Mouse (Mus musculus) mouse embryonic stem cell (cell line): Measurements from ENCODE around the gene Dclk3.

Source experiments
- in situ Hi-C, 2 experiments: fragments of 300-500 bp; cut with MboI; formaldehyde crosslinking; loops; 1 replicate in 1 of 2; 3 replicates in 1 of 2; pipeline ENCODE4 v1.14.3; 2019 to 2020; ENCODE audit warnings: low sequenced_read_pairs in 2 of 2, low pct_unique_long_range_greater_than_20kb in 1 of 2, mixed read lengths in 1 of 2; ENCODE audit not compliant: unreplicated experiment in 1 of 2

Dclk3 gene

DNA sequence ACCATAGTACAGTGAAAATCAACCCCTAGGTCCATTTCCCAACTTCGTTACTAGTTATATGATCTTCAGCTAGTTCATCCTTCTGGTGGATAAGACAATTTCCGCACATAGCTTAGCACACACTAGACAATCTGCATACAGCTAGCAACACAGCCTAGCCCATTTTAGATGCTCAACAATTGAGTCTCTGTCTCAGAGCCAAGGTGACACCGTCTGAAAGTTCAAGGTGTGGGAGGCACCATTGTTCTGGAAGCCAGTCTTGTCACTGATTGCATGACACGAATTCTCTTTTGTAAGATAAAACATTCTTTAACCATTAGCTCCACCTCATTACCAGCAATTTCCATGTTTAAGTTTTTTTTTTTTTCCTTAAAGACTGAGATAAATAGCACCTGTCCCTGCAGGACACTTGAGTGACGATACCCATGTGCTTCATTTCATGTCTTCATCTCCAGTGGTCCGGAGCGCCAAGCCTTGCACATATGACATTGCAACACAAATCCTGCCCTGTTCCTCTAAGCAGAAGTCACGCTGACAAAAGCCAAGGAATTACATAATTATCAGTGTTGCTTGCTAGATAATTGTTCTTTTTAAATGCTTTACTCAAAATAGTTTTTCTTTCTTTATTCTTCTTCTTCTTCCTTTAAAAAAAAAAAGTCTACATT is 10.1 kb upstream of the Dclk3 start:
- in situ Hi-C loops = no loop called here

DNA sequence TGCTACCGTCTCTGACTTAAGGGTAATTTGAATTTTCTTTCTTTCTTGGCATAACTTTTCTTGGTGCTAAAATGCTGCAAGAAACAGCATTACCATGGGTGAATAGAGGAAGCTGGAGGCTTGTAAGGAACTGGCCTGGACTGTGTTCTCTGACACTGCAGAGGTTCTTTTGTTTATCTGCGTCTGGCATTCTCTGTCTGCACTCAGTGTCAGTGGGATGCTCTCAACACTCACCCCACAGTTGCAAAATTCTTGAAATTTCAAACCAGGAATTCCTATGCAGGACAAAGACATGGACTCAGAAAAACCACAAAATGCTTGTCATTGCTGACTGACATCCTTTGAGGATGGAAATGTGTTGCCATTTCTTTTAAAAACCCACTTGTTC is 9.5 kb upstream of the Dclk3 start:
- in situ Hi-C loops = no loop called here

DNA sequence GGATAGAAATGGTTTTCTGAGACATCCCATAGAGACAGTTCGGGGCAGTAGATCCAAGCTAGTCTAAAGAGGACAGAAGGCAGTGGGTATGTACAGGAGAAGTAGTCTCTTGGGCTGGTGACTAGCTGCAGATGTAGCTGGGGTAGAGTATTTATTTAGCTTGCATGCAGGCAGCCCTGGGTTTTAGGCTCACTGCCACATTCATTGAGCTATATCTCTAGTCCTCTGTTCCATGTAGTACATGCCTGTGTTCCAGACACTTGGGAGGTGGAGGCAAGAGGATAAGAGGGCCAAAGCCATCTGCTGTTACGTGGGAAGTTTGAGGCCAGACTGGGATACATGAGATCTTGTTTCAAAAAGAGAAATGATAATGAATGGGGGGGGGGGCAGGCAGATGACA is 3.5 kb upstream of the Dclk3 start:
- in situ Hi-C loops = no loop called here

DNA sequence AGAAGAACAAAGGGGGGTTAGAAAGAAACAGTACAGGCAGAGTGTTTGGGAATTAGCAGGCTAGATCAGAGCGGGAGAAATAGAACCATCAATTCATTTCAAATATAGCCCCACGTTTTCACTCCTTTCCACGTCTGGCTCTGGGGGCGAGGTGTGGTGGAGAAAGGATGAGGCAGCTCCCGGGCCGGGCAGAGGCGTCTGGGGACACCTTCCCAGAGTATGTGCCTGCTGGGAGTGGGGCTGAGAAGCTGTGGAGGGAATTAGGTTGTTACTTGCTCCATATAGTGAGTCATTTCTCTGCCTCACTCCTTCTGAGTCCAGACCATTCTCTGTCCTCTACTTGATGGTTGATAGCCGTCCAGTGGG is 938 bp downstream of the Dclk3 start:
- in situ Hi-C loops = no loop called here

DNA sequence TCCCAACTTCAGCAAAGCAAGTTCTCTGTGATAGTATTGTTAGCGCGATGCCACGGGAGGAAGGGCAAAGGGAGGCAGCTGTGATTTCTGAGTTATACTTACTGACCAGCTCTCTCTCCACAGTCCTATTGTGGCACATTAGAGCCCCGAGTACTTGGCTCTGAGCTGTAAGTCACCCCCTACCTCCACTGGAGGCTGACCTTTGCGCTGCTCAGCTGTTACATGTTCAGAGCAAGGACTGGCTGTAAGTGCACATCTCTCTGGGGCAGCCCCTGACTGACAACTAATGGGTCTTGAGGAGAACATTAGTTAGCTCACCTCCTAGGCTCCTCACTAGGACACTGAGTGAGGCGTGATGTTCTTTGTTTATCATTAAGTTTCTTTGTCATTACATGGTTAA is 1.6 kb downstream of the Dclk3 start:
- in situ Hi-C loops = no loop called here

DNA sequence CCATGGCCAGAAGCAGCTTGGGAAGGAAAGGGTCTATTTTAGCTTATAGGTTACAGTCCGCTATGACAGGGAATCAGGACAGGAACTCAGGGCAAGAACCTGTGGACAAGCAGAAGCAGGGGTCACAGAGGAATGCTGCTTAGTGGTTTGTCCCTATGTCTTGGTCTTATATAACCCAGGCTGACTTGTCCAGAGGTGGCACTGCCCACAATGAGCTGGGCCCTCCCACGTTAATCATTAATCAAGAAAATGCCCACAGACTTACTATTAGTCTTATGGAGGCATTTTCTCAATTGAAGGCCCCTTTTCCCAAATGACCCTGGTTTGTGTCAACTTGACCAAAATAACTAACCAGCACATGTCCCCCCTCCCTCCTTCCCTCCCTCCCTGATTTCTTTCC is 2.3 kb downstream of the Dclk3 start:
- in situ Hi-C loops = no loop called here

DNA sequence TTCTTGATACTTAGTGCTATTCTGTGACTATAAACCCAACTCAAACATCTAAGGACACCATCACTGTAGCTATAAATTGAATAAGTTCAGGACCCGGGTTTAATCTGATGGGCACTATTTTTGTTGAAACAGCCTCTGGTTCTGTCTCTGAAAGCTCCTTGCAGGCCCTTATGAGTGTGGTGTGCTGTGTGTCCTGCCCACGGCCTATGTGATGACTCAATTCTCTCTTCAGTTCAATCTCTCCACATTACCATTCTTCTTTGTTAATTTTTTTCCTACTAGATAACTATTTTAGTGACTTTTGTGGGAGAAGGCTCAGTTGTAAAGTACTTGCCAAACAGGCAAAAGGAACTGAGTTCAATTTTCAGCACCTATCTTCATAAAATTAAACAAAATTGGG is 7.3 kb downstream of the Dclk3 start:
- in situ Hi-C loops = no loop called here

DNA sequence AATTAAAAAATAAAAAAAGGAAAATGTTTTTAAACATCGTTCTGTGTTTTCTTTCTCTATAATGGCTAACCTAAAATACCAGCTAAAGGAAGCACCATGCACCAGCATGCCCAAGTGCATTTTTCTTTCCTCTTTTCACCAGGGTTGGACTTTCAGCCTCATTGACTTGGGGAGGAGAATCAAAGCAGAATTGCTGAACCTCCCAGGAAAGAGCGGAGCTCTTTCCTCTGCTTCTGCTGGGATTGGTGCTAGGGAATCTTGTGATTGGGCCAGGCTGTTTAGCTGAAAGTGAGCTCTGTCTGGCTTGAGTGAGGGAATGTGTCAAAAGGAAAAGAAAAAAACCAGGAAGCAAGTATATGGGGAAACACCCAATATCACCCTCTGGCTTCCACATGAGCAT is 10.1 kb downstream of the Dclk3 start:
- in situ Hi-C loops = no loop called here

DNA sequence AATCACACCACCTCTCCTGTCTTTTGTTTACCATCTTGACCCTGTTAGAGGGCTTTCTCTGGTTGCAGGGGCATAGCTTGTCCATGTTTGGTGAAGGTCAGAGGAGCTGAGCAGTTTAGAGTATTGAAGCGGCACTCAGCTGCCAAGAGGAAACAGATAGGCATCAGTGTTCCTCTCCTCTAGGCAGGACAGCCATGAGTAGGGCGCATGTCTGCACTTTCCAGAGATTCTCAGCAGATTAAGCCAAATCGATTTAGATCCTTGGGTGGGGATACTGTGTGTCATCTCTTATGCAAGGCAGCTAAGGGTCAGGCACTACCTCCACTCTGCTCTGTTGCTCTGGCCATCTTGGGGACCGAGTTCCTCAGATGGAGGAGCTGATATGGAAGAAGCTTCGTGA is 11.0 kb downstream of the Dclk3 start:
- in situ Hi-C loops = no loop called here

DNA sequence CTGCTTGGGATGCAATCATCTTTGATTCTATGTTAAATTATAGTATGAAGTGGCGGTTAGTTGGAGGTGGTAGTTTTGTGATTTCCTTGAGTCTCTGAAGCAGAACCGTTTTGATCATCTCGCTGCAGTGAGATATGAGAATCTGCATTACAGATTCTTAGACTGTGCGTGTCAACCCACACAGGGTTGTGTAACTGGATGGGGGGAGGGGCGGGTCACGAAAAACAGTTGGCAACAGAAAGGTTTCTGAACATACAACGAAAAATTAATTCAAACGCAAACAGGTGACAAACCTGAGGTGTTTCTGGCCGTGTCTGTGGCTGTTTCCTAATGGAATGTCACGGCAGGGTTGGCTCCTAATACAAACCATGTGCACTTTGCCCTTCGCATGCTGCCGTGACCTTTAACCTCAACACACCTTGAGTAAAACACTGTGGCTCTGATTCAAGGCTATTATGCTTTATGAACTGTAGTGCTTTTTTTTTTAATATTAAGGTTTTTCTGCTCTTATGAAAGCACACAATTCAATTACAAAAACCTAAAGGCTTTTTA is 12.0 kb downstream of the Dclk3 start:
- in situ Hi-C loops = no loop called here

DNA sequence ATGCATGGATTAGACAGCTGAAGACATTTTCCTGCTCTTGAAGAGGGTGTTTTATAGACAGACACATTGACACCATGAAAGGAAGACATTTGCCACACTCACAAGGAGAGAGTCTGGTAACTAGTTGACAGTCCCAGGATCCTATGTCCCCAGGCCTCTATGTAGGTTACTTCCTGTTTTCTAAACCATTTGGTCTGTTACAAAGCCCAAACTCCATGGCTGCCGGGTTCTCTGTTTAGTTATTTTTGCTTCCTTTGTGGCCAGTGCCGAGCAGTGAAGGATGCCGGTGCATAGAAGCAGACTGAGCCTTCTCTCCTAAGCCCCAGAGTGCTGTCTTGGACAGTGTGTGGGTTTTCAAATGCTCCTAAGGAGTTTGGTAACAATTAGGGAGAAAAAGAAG is 15.0 kb downstream of the Dclk3 start:
- in situ Hi-C loops = no loop called here

DNA sequence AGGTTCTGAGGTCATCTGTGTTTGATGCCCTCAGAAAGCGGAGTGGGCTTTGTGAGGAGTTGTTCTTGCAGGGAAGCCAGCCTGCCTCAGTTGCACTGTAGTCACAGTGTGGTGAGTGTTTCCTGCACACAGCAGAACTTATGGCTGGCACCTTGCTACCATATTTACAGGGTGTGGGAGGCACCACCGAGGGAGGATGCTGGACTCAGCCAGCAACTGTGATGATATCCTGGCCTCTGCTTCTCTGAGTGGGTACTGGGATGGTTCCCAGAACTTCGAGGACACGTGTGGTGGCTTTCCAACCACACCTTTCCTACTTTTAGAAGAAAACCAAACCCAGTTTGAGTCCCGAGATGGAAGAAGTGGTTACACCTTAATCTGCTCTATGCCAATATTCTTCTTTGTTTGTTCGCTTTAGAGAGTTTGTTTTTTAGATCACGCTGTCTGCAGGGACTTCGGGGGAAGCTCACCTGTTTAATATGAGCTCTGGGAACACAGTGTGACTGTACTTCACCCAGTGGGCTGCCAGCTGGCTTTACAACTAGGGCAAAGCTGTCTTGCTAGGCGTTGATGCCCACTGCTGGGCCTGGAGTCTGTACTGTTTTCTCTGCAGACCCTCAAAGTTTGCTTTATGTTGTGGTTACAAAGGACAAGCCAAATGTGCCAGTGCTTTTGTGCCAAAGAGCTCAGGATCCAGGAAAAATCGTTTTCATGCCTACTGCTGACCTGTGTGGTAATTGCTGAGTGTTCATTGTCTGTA is 18.5 kb downstream of the Dclk3 start:
- in situ Hi-C loops = no loop called here

DNA sequence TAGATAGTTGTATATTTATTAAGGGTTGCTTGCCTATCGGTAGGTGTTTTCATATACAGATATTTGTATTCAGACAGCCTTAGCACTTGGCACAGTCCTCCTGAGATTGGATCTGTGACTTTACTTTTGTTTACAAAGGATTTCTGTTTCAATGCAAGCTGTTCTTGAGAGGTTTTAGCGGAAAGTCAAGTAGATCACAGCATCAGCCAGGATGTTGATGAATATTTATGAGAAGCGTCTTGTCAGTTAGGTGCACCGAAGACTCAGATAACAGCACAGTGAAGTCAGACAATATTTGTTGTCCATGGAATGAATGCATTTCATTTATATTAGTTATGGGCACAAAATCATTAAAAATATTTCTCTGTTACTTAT is 19.0 kb downstream of the Dclk3 start:
- in situ Hi-C loops = no loop called here

DNA sequence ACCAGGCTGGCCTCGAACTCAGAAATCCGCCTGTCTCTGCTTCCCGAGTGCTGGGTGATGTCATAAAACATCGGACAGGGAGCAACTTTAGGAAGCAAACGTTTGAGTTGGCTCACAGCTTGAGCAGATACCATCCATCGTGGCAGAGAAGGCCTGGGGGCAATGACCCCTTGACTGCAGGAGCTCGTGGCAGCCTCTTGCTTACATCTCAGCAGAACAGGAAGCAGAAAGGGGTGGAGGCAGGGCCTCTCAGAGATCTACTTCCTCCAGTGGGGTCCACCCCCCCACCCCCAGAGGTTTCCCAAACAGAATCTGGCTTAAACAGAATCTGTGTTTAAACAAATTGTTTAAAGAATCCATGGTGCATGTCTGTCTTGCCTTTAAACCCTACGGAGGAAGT is 20.6 kb downstream of the Dclk3 start:
- in situ Hi-C loops = no loop called here

DNA sequence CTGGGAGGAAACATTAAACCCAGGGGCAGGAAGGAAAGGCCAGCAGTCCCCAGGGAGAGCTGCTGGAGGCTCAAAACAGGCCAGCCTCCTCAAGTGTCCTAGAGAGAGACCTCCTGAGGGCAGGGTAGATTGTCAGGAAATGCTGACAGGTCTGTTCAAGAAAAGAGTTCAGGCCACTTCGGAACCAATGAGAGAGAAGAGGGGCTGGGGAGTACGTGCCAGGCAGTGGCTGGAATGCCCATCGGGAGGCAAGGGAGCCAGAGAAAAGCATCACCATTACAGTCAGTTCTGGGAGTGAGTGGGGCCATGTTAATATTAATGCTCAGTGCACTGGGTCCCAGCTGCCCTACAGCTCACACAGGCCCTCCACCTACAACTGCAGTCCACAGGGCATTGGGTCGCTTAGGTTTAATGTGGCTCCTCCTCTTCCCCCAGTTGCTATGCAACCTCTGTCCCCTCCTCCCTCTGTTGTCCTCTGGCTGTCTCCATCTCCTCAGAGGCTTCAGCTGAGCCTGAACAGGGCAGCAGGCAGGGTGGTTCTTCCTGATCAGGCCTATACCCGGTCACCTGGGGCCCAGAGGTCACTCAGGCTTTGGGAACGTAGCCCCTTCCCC is 21.4 kb downstream of the Dclk3 start:
- in situ Hi-C loops = no loop called here

DNA sequence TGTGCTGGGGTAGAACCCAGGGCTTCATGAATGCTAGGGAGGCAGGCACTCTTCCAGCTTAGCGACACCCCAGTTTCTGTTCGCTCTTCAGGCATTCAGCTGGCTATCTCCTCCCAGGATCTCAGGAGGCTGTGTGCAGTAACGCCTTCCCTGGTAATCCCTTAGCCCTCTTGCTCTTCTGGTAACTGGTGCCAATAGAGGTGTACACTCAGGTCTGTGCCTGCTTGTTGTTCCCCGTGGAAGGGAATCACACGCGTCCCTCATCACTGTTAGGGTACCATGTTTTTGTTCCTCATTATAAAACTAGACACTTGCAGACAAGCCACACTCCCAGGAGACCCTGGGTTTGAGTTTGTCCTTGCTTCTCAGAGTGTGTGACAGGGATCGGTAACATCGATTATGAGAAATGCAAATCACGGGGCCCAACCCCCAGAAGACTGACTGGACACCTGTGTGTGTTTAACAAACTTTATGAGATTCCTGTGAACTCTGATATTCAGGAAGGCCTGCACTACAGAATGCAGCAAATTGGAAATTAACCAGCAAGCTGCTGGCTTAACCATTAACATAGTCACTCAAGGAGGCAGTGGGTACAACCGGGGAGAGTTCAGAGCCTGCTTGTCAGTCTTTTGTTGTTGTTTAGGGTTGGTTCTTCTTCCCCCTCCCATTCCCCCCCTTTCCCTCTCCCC is 22.7 kb downstream of the Dclk3 start:
- in situ Hi-C loops = no loop called here

DNA sequence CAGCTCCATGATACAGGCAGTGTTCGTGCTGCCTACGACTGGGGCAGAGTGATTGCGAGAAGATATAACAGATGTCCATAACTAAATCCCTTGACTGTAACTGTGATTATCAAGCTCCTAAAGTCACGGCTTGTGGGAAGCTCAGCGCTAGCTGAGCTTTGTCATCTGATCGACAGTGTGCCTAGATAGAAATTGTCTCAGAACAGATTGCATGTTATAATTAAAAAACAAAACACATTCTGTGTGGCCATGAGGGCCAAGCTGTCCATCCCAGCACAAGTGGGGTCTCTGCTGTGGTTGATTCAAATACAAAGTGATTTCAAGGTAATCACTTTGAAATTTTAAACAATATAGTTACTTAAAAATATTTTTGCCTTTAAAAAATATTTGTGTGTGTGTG is 26.8 kb downstream of the Dclk3 start:
- in situ Hi-C loops = no loop called here

DNA sequence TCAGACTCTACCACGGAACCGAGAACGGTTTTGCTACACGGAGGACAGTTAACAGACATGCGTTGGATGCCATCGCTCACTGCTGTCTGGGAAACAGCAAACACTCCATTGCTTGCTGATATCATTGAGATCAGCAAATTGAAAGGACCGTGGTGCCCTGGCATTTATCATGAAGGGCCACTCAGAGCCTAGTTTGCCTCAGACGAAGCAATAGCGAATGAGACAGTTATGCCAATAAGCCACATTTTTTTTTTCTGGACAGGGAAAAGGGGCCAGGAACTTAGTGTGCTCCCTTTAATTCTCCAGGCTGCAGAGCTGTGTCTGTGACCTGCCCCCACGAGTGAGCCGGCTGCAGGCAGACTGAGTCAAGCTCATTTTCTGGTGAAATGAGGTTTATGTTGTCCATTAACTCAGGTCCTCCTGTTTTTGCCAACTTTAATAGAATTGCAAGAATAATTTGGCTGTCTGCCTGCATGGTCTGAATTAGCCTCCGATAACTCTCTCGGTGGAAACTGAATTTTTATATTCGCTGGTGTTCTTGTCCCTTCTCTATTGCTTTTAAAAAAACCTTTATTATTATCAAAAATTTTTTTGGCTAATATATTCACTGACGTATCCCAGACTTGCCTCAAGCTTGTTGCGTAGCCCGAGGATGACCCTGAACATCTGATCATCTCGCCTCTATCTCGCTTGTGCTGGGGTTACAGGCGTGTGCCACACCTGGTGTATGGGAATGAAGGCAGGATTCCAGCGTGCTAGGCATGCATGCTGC is 35.0 kb downstream of the Dclk3 start:
- in situ Hi-C loops = loop anchor here in 1 of 2 experiments (10.0 kb wide), 1 partner anchor 109 kb away; no protein-coding TSS in a partner anchor

DNA sequence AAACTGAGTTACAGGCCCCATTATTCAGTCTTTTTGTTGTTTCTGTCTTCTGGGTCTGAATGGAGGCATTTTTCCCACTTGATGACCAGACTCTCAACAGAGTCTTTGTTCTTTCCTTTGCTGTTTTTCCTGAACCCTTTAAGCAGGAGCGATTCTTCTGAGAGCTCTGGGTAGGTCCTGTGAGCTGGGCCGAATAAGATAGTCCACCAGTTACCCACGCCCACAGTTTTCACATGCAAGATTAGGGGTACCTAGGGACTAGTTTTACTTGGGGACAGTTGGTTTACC is 35.5 kb downstream of the Dclk3 start:
- in situ Hi-C loops = loop anchor here in 1 of 2 experiments (10.0 kb wide), 1 partner anchor 110 kb away; no protein-coding TSS in a partner anchor
